Mouse (Mus musculus): ENCODE data around the gene Mapre1. TPM values are rescaled to one million over a fixed set of nuclear protein-coding genes. Genes with fewer than 3 reads are reported as not detected.
"Not testable (repeated sequence)": the region's sequence is repeated elsewhere in the genome, so short reads cannot be mapped to it uniquely, and the experiment has no call there.

Gene Mapre1
- 338 and 342 TPM in 2 replicates for polyA plus RNA-seq (2015; fragmentation: Nextera tagmentation; extraction: Ambion mirVana)

- peak within 1 kb of the TSS; percentile 88 for H3K9ac ChIP-seq (replicated peaks)
- 11% methylated on average over 55 of the region's 58 CpGs for WGBS
Observed at GRCm38 (mm10) chr2:153740500-153741436, at the start of gene Mapre1. Mapre1 (plus strand) TSS chr2:153741274.

GRCm38 (mm10) chr2:153693413-153693812 lies 47.7 kb upstream of the Mapre1 start:
- not testable (repeated sequence) for H3K36me3 ChIP-seq; H3K27ac ChIP-seq (replicated peaks); H3K4me1 ChIP-seq; ATAC-seq (ENCODE audit: low FRiP score); H3K4me2 ChIP-seq; H3K4me3 ChIP-seq (replicated peaks); H3K27me3 ChIP-seq (replicated peaks); H3K9me3 ChIP-seq (replicated peaks); H3K9ac ChIP-seq (replicated peaks)
- 87% methylated on average over 5 of the region's 7 CpGs for WGBS

More at GRCm38 (mm10) chr2:153740500-153741436, at the start of gene Mapre1:
- Histone ChIP-seq H3K9me3 (replicated peaks) (no peaks in the 10 kb centered on the region), H3K27ac (replicated peaks) (peak within 1 kb of the TSS; percentile 99), H3K4me2 (peak within 1 kb of the TSS; percentile 78), H3K36me3 (no peaks in the 10 kb centered on the region), H3K4me1 (peaks cover 41% of the 10 kb centered on the region), H3K27me3 (replicated peaks) (no peaks in the 10 kb centered on the region), H3K4me3 (replicated peaks) (peak within 1 kb of the TSS; percentile 55)
- ATAC-seq (ENCODE audit: low FRiP score), result peak; percentile 96

GRCm38 (mm10) chr2:153694462-153695085 lies 46.5 kb upstream of the Mapre1 start:
- no peak for ATAC-seq (ENCODE audit: low FRiP score)
- Histone ChIP-seq H3K9me3 (replicated peaks) (no peaks in the 10 kb centered on the region), H3K27me3 (replicated peaks) (no peaks in the 10 kb centered on the region), H3K9ac (replicated peaks) (no peak overlapping the region), H3K4me1 (no peaks in the 10 kb centered on the region), H3K4me2 (no peak overlapping the region), H3K4me3 (replicated peaks) (no peak overlapping the region), H3K27ac (replicated peaks) (no peak overlapping the region), H3K36me3 (no peaks in the 10 kb centered on the region)
- 68% methylated on average over 19 of the region's 19 CpGs for WGBS

DNA sequence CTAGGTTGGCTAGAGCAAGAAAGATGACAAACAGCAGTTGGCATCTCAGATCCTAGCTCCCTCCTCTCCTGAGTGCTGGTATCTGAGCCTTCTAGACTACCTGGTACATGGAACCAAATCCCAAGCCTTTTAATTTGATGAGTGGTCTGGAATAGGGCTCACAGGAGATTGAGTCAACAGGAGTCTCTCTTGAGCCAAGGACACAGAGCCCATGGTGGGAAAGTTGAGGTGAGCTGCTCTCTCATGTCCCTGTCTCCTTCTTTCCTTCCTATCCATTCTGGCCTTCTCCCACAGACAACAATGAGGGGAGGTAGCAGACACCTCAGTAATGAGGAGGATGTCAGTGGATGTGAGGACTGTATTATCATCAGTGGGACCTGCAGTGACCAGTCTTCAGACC lies 44.7 kb upstream of the Mapre1 start, which contains the start of gene Dnmt3c:
Gene Dnmt3c (plus strand): TSS at position 301 of the 400 bp plus-strand sequence.
- Histone ChIP-seq H3K4me2 (no peak within 1 kb of the TSS), H3K4me1 (no peaks in the 10 kb centered on the region), H3K9ac (replicated peaks) (no peak within 1 kb of the TSS), H3K36me3 (no peaks in the 10 kb centered on the region), H3K27ac (replicated peaks) (no peak within 1 kb of the TSS), H3K9me3 (replicated peaks) (no peaks in the 10 kb centered on the region), H3K4me3 (replicated peaks) (no peak within 1 kb of the TSS), H3K27me3 (replicated peaks) (no peaks in the 10 kb centered on the region)
- no peak for ATAC-seq (ENCODE audit: low FRiP score)

- WGBS, result 53% methylated on average over 6 of the region's 6 CpGs
- H3K36me3 ChIP-seq, result no peaks in the 10 kb centered on the region
- no peak overlapping the region for H3K4me2 ChIP-seq
- no peaks in the 10 kb centered on the region for H3K9me3 ChIP-seq (replicated peaks)
- no peaks in the 10 kb centered on the region for H3K27me3 ChIP-seq (replicated peaks)
- no peak overlapping the region for H3K9ac ChIP-seq (replicated peaks)
- no peak overlapping the region for H3K4me3 ChIP-seq (replicated peaks)
- H3K27ac ChIP-seq (replicated peaks), result no peak overlapping the region
- no peaks in the 10 kb centered on the region for H3K4me1 ChIP-seq
- no peak for ATAC-seq (ENCODE audit: low FRiP score)
Observed at GRCm38 (mm10) chr2:153703389-153703788, 37.7 kb upstream of the Mapre1 start.

DNA sequence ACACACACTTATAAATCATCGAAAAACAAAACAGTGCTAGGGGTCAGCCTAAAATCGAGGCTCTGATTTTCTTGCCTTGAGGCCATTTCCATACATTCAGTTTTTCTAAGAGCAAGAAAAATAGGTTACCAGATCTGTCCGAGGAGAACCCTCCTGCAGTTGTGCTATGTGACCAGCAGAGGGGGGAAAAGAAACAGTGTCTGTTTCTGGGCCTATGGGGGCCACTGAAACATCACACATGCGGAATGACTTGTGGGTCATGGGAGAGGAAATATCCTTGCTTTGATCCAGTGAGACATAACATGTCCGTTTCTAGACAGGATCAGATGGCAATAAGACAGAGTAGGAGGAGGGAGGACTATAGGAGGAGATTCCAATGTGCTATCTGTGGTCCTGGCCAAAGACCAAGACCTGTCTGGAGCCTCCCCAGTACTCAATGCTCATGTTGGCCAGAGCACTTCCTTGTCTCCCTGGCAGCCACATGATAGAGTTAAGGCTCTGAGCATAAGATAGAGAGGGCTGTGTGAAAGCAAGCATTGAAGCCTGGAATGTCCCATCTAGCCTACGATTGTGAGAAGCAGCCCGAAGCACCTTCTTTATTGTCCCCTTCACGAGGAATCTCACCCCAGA lies 30.3 kb upstream of the Mapre1 start:
- H3K9ac ChIP-seq (replicated peaks), result no peak overlapping the region
- no peaks in the 10 kb centered on the region for H3K27me3 ChIP-seq (replicated peaks)
- no peak overlapping the region for H3K27ac ChIP-seq (replicated peaks)
- H3K4me2 ChIP-seq, result no peak overlapping the region
- H3K4me1 ChIP-seq, result peaks cover 14% of the 10 kb centered on the region
- no peak for ATAC-seq (ENCODE audit: low FRiP score)
- H3K36me3 ChIP-seq, result no peaks in the 10 kb centered on the region
- no peaks in the 10 kb centered on the region for H3K9me3 ChIP-seq (replicated peaks)
- no peak overlapping the region for H3K4me3 ChIP-seq (replicated peaks)
- WGBS, result 49% methylated on average over 8 of the region's 8 CpGs

GRCm38 (mm10) chr2:153712646-153713091 lies 28.4 kb upstream of the Mapre1 start:
- Histone ChIP-seq H3K9ac (replicated peaks) (no peak overlapping the region), H3K4me2 (no peak overlapping the region), H3K27me3 (replicated peaks) (no peaks in the 10 kb centered on the region), H3K4me1 (peaks cover 14% of the 10 kb centered on the region), H3K4me3 (replicated peaks) (no peak overlapping the region), H3K36me3 (no peaks in the 10 kb centered on the region), H3K27ac (replicated peaks) (peak overlapping the region; percentile 78), H3K9me3 (replicated peaks) (no peaks in the 10 kb centered on the region)
- WGBS, result 18% methylated on average over 3 of the region's 3 CpGs
- ATAC-seq (ENCODE audit: low FRiP score), result peak; percentile 72

DNA sequence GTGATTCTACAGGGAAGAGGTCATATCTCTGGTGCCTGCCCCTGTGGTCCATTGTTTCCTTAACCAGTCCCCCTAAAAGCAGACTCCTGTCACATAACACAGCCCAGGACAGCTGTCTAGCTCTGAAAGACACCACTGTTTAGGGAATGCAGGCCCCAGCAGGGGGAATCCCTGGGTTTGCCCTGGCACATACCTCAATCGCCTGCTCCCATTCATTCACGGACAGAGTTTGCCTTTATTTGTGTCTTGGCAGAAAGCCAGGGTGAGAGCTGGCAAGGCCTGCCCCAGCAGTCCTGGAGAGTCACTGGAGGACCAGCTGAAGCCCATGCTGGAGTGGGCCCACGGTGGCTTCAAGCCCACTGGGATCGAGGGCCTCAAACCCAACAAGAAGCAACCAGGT lies 27.8 kb upstream of the Mapre1 start:
- no peak overlapping the region for H3K9ac ChIP-seq (replicated peaks)
- H3K4me3 ChIP-seq (replicated peaks), result no peak overlapping the region
- ATAC-seq (ENCODE audit: low FRiP score), result peak; percentile 83
- H3K4me2 ChIP-seq, result no peak overlapping the region
- peaks cover 14% of the 10 kb centered on the region for H3K4me1 ChIP-seq
- no peaks in the 10 kb centered on the region for H3K36me3 ChIP-seq
- peak overlapping the region; percentile 78 for H3K27ac ChIP-seq (replicated peaks)
- H3K27me3 ChIP-seq (replicated peaks), result no peaks in the 10 kb centered on the region
- no peaks in the 10 kb centered on the region for H3K9me3 ChIP-seq (replicated peaks)
- 14% methylated on average over 4 of the region's 4 CpGs for WGBS

GRCm38 (mm10) chr2:153717861-153718260 lies 23.2 kb upstream of the Mapre1 start:
- not testable (repeated sequence) for H3K9me3 ChIP-seq (replicated peaks); H3K27me3 ChIP-seq (replicated peaks); H3K4me2 ChIP-seq; H3K4me1 ChIP-seq; H3K36me3 ChIP-seq; H3K27ac ChIP-seq (replicated peaks); ATAC-seq (ENCODE audit: low FRiP score); H3K9ac ChIP-seq (replicated peaks); H3K4me3 ChIP-seq (replicated peaks)
- 71% methylated on average over 3 of the region's 3 CpGs for whole genome bisulfite sequencing

GRCm38 (mm10) chr2:153723098-153723497 lies 18.0 kb upstream of the Mapre1 start:
- Histone ChIP-seq H3K36me3 (no peaks in the 10 kb centered on the region), H3K4me3 (replicated peaks) (no peak overlapping the region)

DNA sequence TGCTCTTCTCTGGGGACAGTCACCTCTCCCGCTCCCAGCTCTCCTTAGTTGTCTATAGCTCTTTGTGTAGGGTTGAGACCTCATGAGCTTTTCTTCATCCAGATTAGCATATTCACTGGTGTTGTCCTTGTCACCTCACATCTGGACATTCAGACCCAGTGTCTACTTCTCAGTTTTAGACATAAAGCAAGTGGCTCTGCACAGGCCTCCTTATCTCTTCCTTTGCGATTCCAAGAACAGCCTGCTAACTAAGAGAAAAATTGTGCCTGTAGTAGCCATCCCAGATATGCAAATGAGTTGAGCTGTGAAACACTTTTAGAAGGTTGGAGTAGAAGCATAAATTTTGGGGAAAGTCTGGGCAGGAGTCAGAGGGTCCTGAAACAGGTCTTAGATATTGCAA lies 16.6 kb upstream of the Mapre1 start:
- Histone ChIP-seq H3K27ac (replicated peaks) (no peak overlapping the region), H3K9ac (replicated peaks) (no peak overlapping the region), H3K4me3 (replicated peaks) (no peak overlapping the region), H3K4me1 (no peaks in the 10 kb centered on the region), H3K27me3 (replicated peaks) (no peaks in the 10 kb centered on the region), H3K9me3 (replicated peaks) (no peaks in the 10 kb centered on the region), H3K4me2 (no peak overlapping the region), H3K36me3 (no peaks in the 10 kb centered on the region)
- 84% methylated on average over 2 of the region's 2 CpGs for WGBS
- no peak for ATAC-seq (ENCODE audit: low FRiP score)

More at GRCm38 (mm10) chr2:153723098-153723497, 18.0 kb upstream of the Mapre1 start:
- ATAC-seq (ENCODE audit: low FRiP score), result no peak
- no peak overlapping the region for H3K27ac ChIP-seq (replicated peaks)
- 76% methylated on average over 1 of the region's 1 CpGs for WGBS
- no peak overlapping the region for H3K9ac ChIP-seq (replicated peaks)
- no peak overlapping the region for H3K4me2 ChIP-seq
- no peaks in the 10 kb centered on the region for H3K4me1 ChIP-seq
- no peaks in the 10 kb centered on the region for H3K9me3 ChIP-seq (replicated peaks)
- H3K27me3 ChIP-seq (replicated peaks), result no peaks in the 10 kb centered on the region

Measured in neural tube, embryonic 15.5 days (tissue).